Mouse (Mus musculus) neural tube, embryonic 14.5 days (tissue): ENCODE measurements at regions not wholly inside any gene's neighbourhood (a gene's known extent, or its start where the extent isn't known, plus 50 kb on each side); places are given as distances from the start of the nearest gene placed in this dataset.
A peak's percentile ranks its signal among the peaks of the same experiment; 100 is the strongest.
"Not testable (repeated sequence)": the region's sequence is repeated elsewhere in the genome, so short reads cannot be mapped to it uniquely, and the experiment has no call there.

ENCODE experiments used
- ATAC-seq: fragments of 200-750 bp; cut with Nextera tagmentation; 2 replicates; pipeline ENCODE4 v1.8.0; 2017; ENCODE audit warnings: low read depth, mild to moderate bottlenecking, moderate TSS enrichment, moderate library complexity
- H3K27ac ChIP-seq: fragments of 300-500 bp; sonication (generic); 2 replicates; pipeline ENCODE4 v1.5.1; 2014; ENCODE audit warnings: low read depth, mild to moderate bottlenecking, control low read depth, low read length, moderate library complexity, mixed read lengths
- H3K27me3 ChIP-seq: fragments of 300-500 bp; sonication (generic); 2 replicates; pipeline ENCODE4 v1.6.1; 2014; ENCODE audit warnings: low read length; ENCODE audit not compliant: control insufficient read depth, insufficient read depth
- H3K36me3 ChIP-seq: fragments of 300-500 bp; sonication (generic); 2 replicates; pipeline ENCODE4 v1.6.1; 2014; ENCODE audit warnings: low read length, mixed read lengths; ENCODE audit not compliant: control insufficient read depth, insufficient read depth
- H3K4me1 ChIP-seq: fragments of 300-500 bp; sonication (generic); 2 replicates; pipeline ENCODE4 v1.6.1; 2014; ENCODE audit warnings: low read length; ENCODE audit not compliant: control insufficient read depth, insufficient read depth
- H3K4me2 ChIP-seq: fragments of 300-500 bp; sonication (generic); 2 replicates; pipeline ENCODE4 v1.6.1; 2014; ENCODE audit warnings: mild to moderate bottlenecking, low read depth, low read length, control low read depth
- H3K4me3 ChIP-seq: fragments of 300-500 bp; sonication (generic); 2 replicates; pipeline ENCODE4 v1.5.1; 2014; ENCODE audit warnings: low read depth, low read length, control low read depth, mixed read lengths
- H3K9ac ChIP-seq: fragments of 300-500 bp; sonication (generic); replicated peaks from 2 replicates; pipeline ENCODE4 v1.6.1; 2014; ENCODE audit warnings: low read depth, mild to moderate bottlenecking, control low read depth, low read length, mixed read lengths
- H3K9me3 ChIP-seq: fragments of 300-500 bp; sonication (generic); 2 replicates; pipeline ENCODE4 v1.6.1; 2016; ENCODE audit warnings: low read length; ENCODE audit not compliant: control insufficient read depth
- WGBS: fragments of 180-500 bp; shearing (Covaris S2); extraction: QIAGEN DNeasy Blood & Tissue Kit; methylation state at CpG from one replicate; pipeline ENCODE4 v1.1.7; 2014; 5-methylcytosine and 5-hydroxymethylcytosine counted together

GRCm38 (mm10) chr17:69563165-69563564, 124.0 kb downstream of the Akain1 start:
- ATAC-seq: peak; percentile 92
- Histone ChIP-seq H3K36me3 (no peaks in the 10 kb centered on the region), H3K27ac (no peak overlapping the region), H3K4me2 (no peak overlapping the region), H3K9ac (no peak overlapping the region), H3K9me3 (no peaks in the 10 kb centered on the region), H3K4me3 (no peak overlapping the region), H3K4me1 (no peaks in the 10 kb centered on the region), H3K27me3 (no peaks in the 10 kb centered on the region)
- WGBS: 23% methylated on average over 4 of the region's 4 CpGs

DNA sequence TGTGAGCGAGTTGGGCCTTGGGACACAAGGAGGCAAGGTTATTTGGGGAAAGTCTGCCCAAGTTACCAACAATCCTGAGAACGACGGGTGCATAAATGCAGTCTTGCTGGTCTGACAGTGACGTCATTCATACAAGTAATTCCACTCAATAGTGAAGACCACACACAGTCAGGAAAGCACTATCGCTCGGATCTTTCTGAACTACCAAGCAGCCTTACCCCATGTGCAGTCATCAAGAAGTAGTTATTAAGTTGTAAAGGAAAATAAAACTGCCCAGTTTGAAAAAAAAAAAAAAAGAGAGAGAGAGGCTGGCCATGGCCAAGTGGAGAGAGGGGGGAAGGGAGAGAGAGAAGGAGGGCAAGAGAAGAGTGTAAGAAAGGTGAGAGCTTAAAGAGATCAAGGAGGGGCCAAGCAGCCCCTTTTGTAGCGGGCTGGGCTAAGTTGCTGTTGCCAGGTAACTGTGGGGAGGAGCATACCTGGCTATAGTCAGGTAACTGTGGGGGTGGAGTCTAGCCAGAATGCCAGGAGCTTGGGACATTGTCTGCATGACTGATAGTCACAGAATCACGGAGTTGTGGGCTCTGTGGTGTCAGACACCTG, 132.0 kb downstream of the Akain1 start:
- not testable (repeated sequence) for H3K27me3 ChIP-seq, H3K27ac ChIP-seq, H3K4me3 ChIP-seq, H3K4me2 ChIP-seq, H3K9me3 ChIP-seq, H3K36me3 ChIP-seq, H3K4me1 ChIP-seq, H3K9ac ChIP-seq, ATAC-seq
- WGBS: 58% methylated on average over 8 of the region's 8 CpGs

- Histone ChIP-seq H3K9ac (no peak overlapping the region), H3K4me2 (no peak overlapping the region), H3K4me1 (no peaks in the 10 kb centered on the region), H3K27me3 (no peaks in the 10 kb centered on the region), H3K36me3 (no peaks in the 10 kb centered on the region), H3K9me3 (no peaks in the 10 kb centered on the region), H3K27ac (no peak overlapping the region), H3K4me3 (no peak overlapping the region)
- WGBS: 77% methylated on average over 4 of the region's 4 CpGs
- ATAC-seq: no peak
Measured at GRCm38 (mm10) chr17:69590553-69590952, 151.4 kb downstream of the Akain1 start.

DNA sequence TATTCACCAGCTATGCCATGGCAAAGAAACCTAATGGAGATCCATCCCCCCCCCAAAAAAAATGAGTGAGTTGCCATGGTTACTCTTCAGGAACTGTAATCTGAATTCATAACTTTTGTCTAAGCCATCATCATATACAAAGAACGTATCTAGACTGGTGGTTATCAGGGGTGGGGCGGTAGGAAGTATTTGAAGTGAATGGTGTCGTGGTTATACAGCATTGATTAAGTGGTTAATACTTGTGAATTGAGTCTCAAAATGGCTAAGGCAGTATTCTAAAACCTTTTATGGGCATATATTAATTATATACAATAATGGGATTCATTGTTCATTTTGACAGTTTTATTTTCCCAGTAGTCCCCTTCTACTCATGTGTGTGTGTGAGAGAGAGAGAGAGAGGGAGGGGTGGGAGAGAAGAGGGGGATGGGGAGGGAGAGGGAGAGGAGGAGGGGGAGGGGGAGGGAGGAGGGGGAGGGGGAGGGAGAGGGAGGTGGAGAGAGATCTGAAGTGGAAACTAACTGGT, 158.7 kb downstream of the Akain1 start:
- Histone ChIP-seq H3K4me2 (no peak overlapping the region), H3K9ac (no peak overlapping the region), H3K36me3 (no peaks in the 10 kb centered on the region), H3K27ac (no peak overlapping the region), H3K4me3 (no peak overlapping the region), H3K4me1 (no peaks in the 10 kb centered on the region), H3K27me3 (no peaks in the 10 kb centered on the region), H3K9me3 (no peaks in the 10 kb centered on the region)
- ATAC-seq: peak; percentile 63
- WGBS: 49% methylated on average over 3 of the region's 3 CpGs

DNA sequence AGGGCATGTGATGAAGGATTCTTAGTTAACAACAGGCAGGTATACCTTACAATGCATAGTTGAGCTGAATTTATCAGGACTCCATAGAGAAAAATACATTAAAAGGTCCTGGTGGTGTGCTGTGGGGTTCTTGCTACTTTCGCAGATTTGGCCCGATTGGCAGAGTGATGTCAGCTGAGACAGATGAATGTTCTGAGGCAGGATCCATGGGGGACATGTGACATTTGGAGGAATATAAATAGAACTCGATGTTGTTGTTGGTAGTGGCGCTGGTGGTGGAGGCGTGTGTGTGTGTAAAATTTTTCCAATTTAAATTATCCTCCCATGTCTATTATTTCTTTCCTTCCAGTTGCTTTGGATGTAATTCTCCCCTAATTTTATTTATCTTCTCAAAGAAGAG, 159.3 kb downstream of the Akain1 start:
- no peak overlapping the region for H3K27ac ChIP-seq
- H3K4me1 ChIP-seq: no peaks in the 10 kb centered on the region
- H3K9me3 ChIP-seq: no peaks in the 10 kb centered on the region
- 78% methylated on average over 5 of the region's 5 CpGs for WGBS
- no peaks in the 10 kb centered on the region for H3K27me3 ChIP-seq
- 0 out of 2 replicates have a peak, but pooled peaks have one; percentile 21 for ATAC-seq
- no peak overlapping the region for H3K4me3 ChIP-seq
- no peak overlapping the region for H3K9ac ChIP-seq
- no peak overlapping the region for H3K4me2 ChIP-seq
- H3K36me3 ChIP-seq: no peaks in the 10 kb centered on the region

- no peak overlapping the region for H3K27ac ChIP-seq
- no peak overlapping the region for H3K4me2 ChIP-seq
Measured at GRCm38 (mm10) chr17:69603596-69603995, 164.5 kb downstream of the Akain1 start.

GRCm38 (mm10) chr17:69604698-69605097, 165.6 kb downstream of the Akain1 start:
- no peak overlapping the region for H3K27ac ChIP-seq
- WGBS: 75% methylated on average over 6 of the region's 6 CpGs
- no peaks in the 10 kb centered on the region for H3K9me3 ChIP-seq
- H3K4me3 ChIP-seq: no peak overlapping the region
- ATAC-seq: peak; percentile 46; the same call in 1 of the 2 replicates
- H3K36me3 ChIP-seq: no peaks in the 10 kb centered on the region
- H3K4me2 ChIP-seq: no peak overlapping the region
- no peaks in the 10 kb centered on the region for H3K27me3 ChIP-seq
- no peaks in the 10 kb centered on the region for H3K4me1 ChIP-seq
- H3K9ac ChIP-seq: no peak overlapping the region

More at GRCm38 (mm10) chr17:69603596-69603995, 164.5 kb downstream of the Akain1 start:
- Histone ChIP-seq H3K4me1 (no peaks in the 10 kb centered on the region), H3K4me3 (no peak overlapping the region), H3K9me3 (no peaks in the 10 kb centered on the region), H3K27me3 (no peaks in the 10 kb centered on the region), H3K36me3 (no peaks in the 10 kb centered on the region), H3K9ac (no peak overlapping the region)
- ATAC-seq: no peak

DNA sequence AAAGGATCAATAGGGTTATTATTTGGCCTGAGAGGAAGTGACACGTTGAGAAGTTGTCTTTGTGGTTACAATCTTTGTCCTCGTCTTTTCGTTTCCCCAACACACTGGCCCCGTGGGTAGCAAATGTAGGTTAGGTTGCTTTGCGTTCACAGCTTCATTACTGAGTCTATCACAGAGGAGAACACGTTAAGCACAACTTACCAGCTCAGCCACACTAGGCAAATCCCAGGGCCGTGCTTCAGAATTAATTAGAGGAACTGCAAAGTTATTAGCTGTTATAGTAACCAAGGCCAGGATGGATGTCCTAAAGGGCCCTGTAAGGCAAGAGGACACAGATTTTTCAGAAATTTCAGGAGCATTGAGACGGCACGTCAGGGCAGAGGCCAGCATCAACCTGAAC, 166.3 kb downstream of the Akain1 start:
- 70% methylated on average over 9 of the region's 9 CpGs for WGBS
- Histone ChIP-seq H3K27me3 (no peaks in the 10 kb centered on the region), H3K4me3 (no peak overlapping the region), H3K9me3 (no peaks in the 10 kb centered on the region), H3K9ac (no peak overlapping the region), H3K36me3 (no peaks in the 10 kb centered on the region), H3K4me1 (no peaks in the 10 kb centered on the region), H3K27ac (no peak overlapping the region), H3K4me2 (no peak overlapping the region)
- ATAC-seq: peak; percentile 56

DNA sequence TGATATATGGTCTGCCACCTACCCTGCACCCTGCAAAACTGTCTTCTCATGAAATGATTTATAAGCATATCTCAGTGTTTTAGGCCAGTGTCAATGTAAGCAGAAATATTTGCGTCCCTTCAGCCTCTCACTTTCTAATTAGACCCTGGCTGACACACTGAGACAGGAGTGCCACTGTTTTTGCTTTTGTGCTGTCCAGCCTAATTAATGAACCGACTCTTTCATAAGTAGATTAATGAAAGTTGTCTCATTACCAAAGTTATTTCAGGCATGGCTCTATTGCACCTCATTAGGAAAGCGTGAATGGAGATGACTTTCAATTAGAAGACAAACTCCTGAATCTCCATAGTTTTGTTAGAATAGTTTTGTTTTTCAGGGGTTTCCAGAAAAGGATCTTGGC, 192.3 kb downstream of the Akain1 start:
- Histone ChIP-seq H3K36me3 (no peaks in the 10 kb centered on the region), H3K27me3 (no peaks in the 10 kb centered on the region), H3K4me2 (no peak overlapping the region), H3K4me1 (no peaks in the 10 kb centered on the region), H3K4me3 (no peak overlapping the region), H3K27ac (no peak overlapping the region), H3K9ac (no peak overlapping the region), H3K9me3 (no peaks in the 10 kb centered on the region)
- no peak for ATAC-seq
- 65% methylated on average over 3 of the region's 3 CpGs for WGBS
